Mouse (Mus musculus) myocyte (in vitro differentiated cells): ENCODE results near the gene Kirrel3.

Experiments
- CEBPB ChIP-seq: IDR thresholded peaks from 2 replicates; pipeline ENCODE4 v1.6.1; 2011; ENCODE audit warnings: mild to moderate bottlenecking, moderate library complexity; ENCODE audit not compliant: poor library complexity, insufficient read depth, severe bottlenecking
- E2F4 ChIP-seq: IDR thresholded peaks from one replicate; pipeline ENCODE4 v1.6.1; 2011; ENCODE audit warnings: mild to moderate bottlenecking, control low read depth, moderate library complexity; ENCODE audit not compliant: insufficient read depth
- MAX ChIP-seq: IDR thresholded peaks from one replicate; pipeline ENCODE4 v1.6.1; 2011; ENCODE audit warnings: low read depth, mild to moderate bottlenecking, control low read depth
- MYOD1 ChIP-seq, 3 experiments: IDR thresholded peaks; one replicate each; pipeline ENCODE4 v1.6.1; 2011; ENCODE audit warnings: control low read depth in 2 of 3, low read depth in 2 of 3, mild to moderate bottlenecking in 2 of 3, moderate library complexity in 1 of 3; ENCODE audit not compliant: insufficient read length in 2 of 3, control insufficient read depth in 1 of 3
- POLR2A ChIP-seq: IDR thresholded peaks from one replicate; pipeline ENCODE4 v1.6.1; 2011; ENCODE audit warnings: low read depth, mild to moderate bottlenecking, control low read depth, moderate library complexity; ENCODE audit not compliant: insufficient read length
- POLR2AphosphoS2 ChIP-seq: IDR thresholded peaks from one replicate; pipeline ENCODE4 v1.6.1; 2011; ENCODE audit warnings: low read depth, control low read depth; ENCODE audit not compliant: insufficient read length
- REST ChIP-seq: IDR thresholded peaks from one replicate; pipeline ENCODE4 v1.6.1; 2011; ENCODE audit warnings: mild to moderate bottlenecking, control low read depth, moderate library complexity; ENCODE audit not compliant: insufficient read depth, insufficient read length
- SRF ChIP-seq: IDR thresholded peaks from one replicate; pipeline ENCODE4 v1.6.1; 2011; ENCODE audit warnings: low read depth; ENCODE audit not compliant: control insufficient read depth, insufficient read length
- TCF12 ChIP-seq: IDR thresholded peaks from one replicate; pipeline ENCODE4 v1.6.1; 2011; ENCODE audit warnings: mild to moderate bottlenecking, control low read depth; ENCODE audit not compliant: poor library complexity, insufficient read depth, severe bottlenecking
- TCF3 ChIP-seq: IDR thresholded peaks from one replicate; pipeline ENCODE4 v1.6.1; 2011; ENCODE audit warnings: low read depth, control low read depth; ENCODE audit not compliant: insufficient read length
- USF1 ChIP-seq: IDR thresholded peaks from one replicate; pipeline ENCODE4 v1.6.1; 2011; ENCODE audit warnings: low read depth, mild to moderate bottlenecking, control low read depth, moderate library complexity

DNA sequence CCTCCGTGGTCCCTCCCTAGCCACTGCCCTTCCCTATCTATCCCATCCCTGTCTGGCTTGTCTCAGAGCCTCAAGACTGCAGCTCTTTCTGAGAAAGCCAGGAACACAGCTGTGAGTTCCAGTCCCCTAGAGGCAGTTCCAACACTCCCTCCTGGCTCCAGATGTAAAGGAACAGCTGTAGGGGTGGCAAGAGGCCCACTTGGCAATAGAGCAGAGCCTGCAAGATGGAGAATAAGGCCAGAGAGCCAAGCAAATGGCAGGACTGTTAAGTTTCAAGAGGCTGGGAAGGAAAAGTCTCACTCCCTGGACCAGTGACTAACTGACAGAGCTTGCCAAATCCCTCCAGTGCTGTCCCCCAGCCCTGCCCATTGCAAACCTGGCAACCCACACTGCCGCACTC, 560.1 kb downstream of the Kirrel3 start:
- no peak for TF ChIP-seq MAX
- no peak for TF ChIP-seq CEBPB
- TF ChIP-seq POLR2AphosphoS2 = no peak
- peak; percentile 3 for TF ChIP-seq POLR2A
- TF ChIP-seq MYOD1 (IDR thresholded peaks at IDR 0.05; ENCODE audit: control insufficient read depth in 1 of 3, insufficient read length in 2 of 3, low read depth in 2 of 3) = peak in 2 of 3 experiments; percentile 26 to 48
- TF ChIP-seq TCF12 = peak; percentile 35
- no peak for TF ChIP-seq SRF
- no peak for TF ChIP-seq E2F4
- no peak for TF ChIP-seq REST
- no peak for TF ChIP-seq TCF3
- no peak for TF ChIP-seq USF1
